In genomic region chr11:97545808-97546560, GRCm38 (mm10) we compare ENCODE assay signal across 8 mouse cellular contexts. TPM values are rescaled to one million over a fixed set of nuclear protein-coding genes. Genes with fewer than 3 reads are reported as not detected.
DNase-seq lines count a peak whose midpoint lies in the region; ATAC-seq and TF ChIP-seq lines count a peak whose summit lies in the region.

No protein-coding gene starts in this region.

- in situ Hi-C loops in CH12.LX (cut with MboI; ENCODE audit: low pct_ligation_motif_present, low pct_unique_long_range_greater_than_20kb, low sequenced_read_pairs), result no loop called here

- TF ChIP-seq CTCF in heart, adult 2 months (IDR thresholded peaks at IDR 0.05), result no peak
- no peak for TF ChIP-seq CTCF in CH12.LX (conservative IDR thresholded peaks at IDR 0.05 in 1 of 2, IDR thresholded peaks at IDR 0.05 in 1 of 2; ENCODE audit: low read depth in 2 of 2, low read length in 2 of 2)
- TF ChIP-seq CTCF in liver, embryonic 14.5 days (IDR thresholded peaks at IDR 0.05; ENCODE audit: low read depth), result no peak

- H3K9ac ChIP-seq in heart, embryonic 12.5 days, result peak overlapping the region; percentile 73
- no peak overlapping the region for H3K9ac ChIP-seq in heart, adult 2 months (ENCODE audit: low read depth, low read length)
- H3K9ac ChIP-seq in CH12.LX (ENCODE audit: insufficient read depth, low read depth), result no peak overlapping the region
- H3K9ac ChIP-seq in forebrain, embryonic 11.5 days (ENCODE audit: low read length), result peak overlapping the region; percentile 68
- no peak overlapping the region for H3K9ac ChIP-seq in liver, embryonic 14.5 days (replicated peaks)

- intact Hi-C loops in heart, adult 2 months (cut with DNase I), result no loop called here

- dilution Hi-C loops in CH12.LX (cut with MboI; ENCODE audit: extremely low pct_ligation_motif_present, extremely low pct_unique_long_range_greater_than_20kb, low sequenced_read_pairs), result no loop called here

- no peaks in the 10 kb centered on the region for H3K9me3 ChIP-seq in heart, embryonic 12.5 days (replicated peaks)
- H3K9me3 ChIP-seq in CH12.LX (replicated peaks; ENCODE audit: low read length), result peaks cover 3% of the 10 kb centered on the region
- H3K9me3 ChIP-seq in forebrain, embryonic 11.5 days (ENCODE audit: control insufficient read depth, low read length), result no peaks in the 10 kb centered on the region
- H3K9me3 ChIP-seq in liver, embryonic 14.5 days (ENCODE audit: control insufficient read depth, low read length), result no peaks in the 10 kb centered on the region

- H3K27me3 ChIP-seq in heart, embryonic 12.5 days (replicated peaks), result peaks cover 100% of the 10 kb centered on the region
- H3K27me3 ChIP-seq in heart, adult 2 months (ENCODE audit: control insufficient read depth, insufficient read depth, low read length), result peaks cover 20% of the 10 kb centered on the region
- H3K27me3 ChIP-seq in CH12.LX (replicated peaks), result peaks cover 100% of the 10 kb centered on the region
- peaks cover 13% of the 10 kb centered on the region for H3K27me3 ChIP-seq in forebrain, embryonic 11.5 days (ENCODE audit: control insufficient read depth, insufficient read depth, low read length)
- H3K27me3 ChIP-seq in liver, embryonic 14.5 days (ENCODE audit: control insufficient read depth, insufficient read depth, low read length), result peaks cover 61% of the 10 kb centered on the region

- peak overlapping the region; percentile 100 for H3K4me2 ChIP-seq in heart, embryonic 12.5 days
- H3K4me2 ChIP-seq in CH12.LX (ENCODE audit: insufficient read depth, low read depth, poor library complexity, severe bottlenecking), result peak overlapping the region; percentile 81
- peak overlapping the region; percentile 100 for H3K4me2 ChIP-seq in forebrain, embryonic 11.5 days (ENCODE audit: low read depth, low read length, severe bottlenecking)
- peak overlapping the region; percentile 57 for H3K4me2 ChIP-seq in liver, embryonic 14.5 days (ENCODE audit: low read depth)

- H3K36me3 ChIP-seq in heart, embryonic 12.5 days, result no peaks in the 10 kb centered on the region
- H3K36me3 ChIP-seq in heart, adult 2 months (ENCODE audit: control insufficient read depth, insufficient read depth, low read length), result no peaks in the 10 kb centered on the region
- H3K36me3 ChIP-seq in CH12.LX (replicated peaks in 1 of 2; ENCODE audit: control insufficient read depth in 1 of 2, insufficient read depth in 1 of 2, low read length in 1 of 2), result no peaks in the 10 kb centered on the region
- no peaks in the 10 kb centered on the region for H3K36me3 ChIP-seq in forebrain, embryonic 11.5 days (ENCODE audit: control insufficient read depth, insufficient read depth, low read length)
- no peaks in the 10 kb centered on the region for H3K36me3 ChIP-seq in liver, embryonic 14.5 days (replicated peaks; ENCODE audit: control insufficient read depth, insufficient read depth, low read depth)

- no peak for TF ChIP-seq POLR2A in heart, adult 2 months (IDR thresholded peaks at IDR 0.05; ENCODE audit: insufficient read depth, low read depth, low read length)
- TF ChIP-seq POLR2A in CH12.LX (IDR thresholded peaks at IDR 0.05; ENCODE audit: low read depth, low read length), result no peak

- H3K79me2 ChIP-seq in heart, adult 2 months (replicated peaks; ENCODE audit: control insufficient read depth, insufficient read depth, low read length), result no peaks in the 10 kb centered on the region
- no peaks in the 10 kb centered on the region for H3K79me2 ChIP-seq in CH12.LX (replicated peaks; ENCODE audit: control insufficient read depth, extremely low read depth, insufficient read depth, poor library complexity, severe bottlenecking)

- no peak for TF ChIP-seq RAD21 in CH12.LX (IDR thresholded peaks at IDR 0.05; ENCODE audit: low read depth, low read length)

- H3K27ac ChIP-seq in heart, embryonic 12.5 days (ENCODE audit: poor library complexity, severe bottlenecking), result no peak overlapping the region
- H3K27ac ChIP-seq in heart, adult 2 months, result no peak overlapping the region
- H3K27ac ChIP-seq in CH12.LX (ENCODE audit: insufficient read depth, low read depth), result no peak overlapping the region
- no peak overlapping the region for H3K27ac ChIP-seq in forebrain, embryonic 11.5 days (ENCODE audit: low read depth, low read length)
- H3K27ac ChIP-seq in liver, embryonic 14.5 days, result no peak overlapping the region

- no peak for DNase-seq in heart, adult 2 months
- DNase-seq in CH12.LX (ENCODE audit: extremely low read depth), result no peak
- no peak for DNase-seq in forebrain, embryonic 11.5 days (ENCODE audit: low spot score)
- no peak for DNase-seq in liver, embryonic 14.5 days (ENCODE audit: low read depth in 3 of 3, low spot score in 3 of 3)
- DNase-seq in embryo, embryonic 11 days, result no peak
- no peak for DNase-seq in left cerebral cortex, adult 18-20 months (ENCODE audit: low spot score in 2 of 2)
- DNase-seq in spleen, postnatal 14 days (ENCODE audit: low spot score in 2 of 2), result no peak

- no peak for ATAC-seq in heart, embryonic 12.5 days (ENCODE audit: insufficient number of reproducible peaks, low FRiP score)
- peak; percentile 8; the same call in 1 of the 2 replicates for ATAC-seq in forebrain, embryonic 11.5 days (replicated peaks; ENCODE audit: low FRiP score)
- ATAC-seq in liver, embryonic 14.5 days (ENCODE audit: insufficient read depth), result no peak

- H3K4me3 ChIP-seq in heart, embryonic 12.5 days, result peak overlapping the region; percentile 69
- H3K4me3 ChIP-seq in heart, adult 2 months, result no peak overlapping the region; the same call in 1 of the 2 replicates
- H3K4me3 ChIP-seq in CH12.LX (replicated peaks in 1 of 3; ENCODE audit: low read depth in 2 of 3, low read length in 2 of 3, poor library complexity in 1 of 3), result peak overlapping the region in 1 of 3 experiments; percentile 36
- H3K4me3 ChIP-seq in forebrain, embryonic 11.5 days (ENCODE audit: low read depth, low read length), result peak overlapping the region; percentile 54
- H3K4me3 ChIP-seq in liver, embryonic 14.5 days (ENCODE audit: insufficient read depth in 1 of 2, low read depth in 2 of 2, low read length in 2 of 2), result peak overlapping the region in 1 of 2 experiments; percentile 39; a peak in 1 of 4 replicates

- WGBS in heart, embryonic 12.5 days, result 5% methylated on average over 26 of the region's 26 CpGs
- WGBS in heart, adult 2 months, result 8% methylated on average over 26 of the region's 26 CpGs
- WGBS in forebrain, embryonic 11.5 days, result 2% methylated on average over 26 of the region's 26 CpGs
- WGBS in liver, embryonic 14.5 days (ENCODE audit: insufficient replicate concordance), result 3% methylated on average over 26 of the region's 26 CpGs

- peaks cover 13% of the 10 kb centered on the region for H3K4me1 ChIP-seq in heart, embryonic 12.5 days (replicated peaks)
- no peaks in the 10 kb centered on the region for H3K4me1 ChIP-seq in heart, adult 2 months (ENCODE audit: control insufficient read depth, insufficient read depth, low read length)
- H3K4me1 ChIP-seq in CH12.LX (ENCODE audit: control insufficient read depth in 1 of 2, insufficient read depth in 2 of 2), result peaks cover 5 to 9% of the 10 kb centered on the region in 2 experiments
- H3K4me1 ChIP-seq in forebrain, embryonic 11.5 days (replicated peaks; ENCODE audit: control insufficient read depth, insufficient read depth, low read length), result peaks cover 11% of the 10 kb centered on the region
- no peaks in the 10 kb centered on the region for H3K4me1 ChIP-seq in liver, embryonic 14.5 days (replicated peaks; ENCODE audit: control insufficient read depth in 2 of 2, insufficient read depth in 2 of 2, low read length in 1 of 2)

- TF ChIP-seq EP300 in heart, adult 2 months (IDR thresholded peaks at IDR 0.05; ENCODE audit: insufficient read depth, low read depth, low read length), result no peak
- TF ChIP-seq EP300 in CH12.LX (IDR thresholded peaks at IDR 0.05; ENCODE audit: low read length), result no peak
- TF ChIP-seq EP300 in liver, embryonic 14.5 days (IDR thresholded peaks at IDR 0.05; ENCODE audit: low read depth), result no peak

TF ChIP-seq in CH12.LX, 34 proteins besides CTCF, POLR2A, EP300 and RAD21 (continues in another document):
- no peak for TF ChIP-seq ZC3H11A (IDR thresholded peaks at IDR 0.05; ENCODE audit: low read depth, low read length)
- no peak for TF ChIP-seq SIN3A (IDR thresholded peaks at IDR 0.05; ENCODE audit: low read length)
- no peak for TF ChIP-seq PAX5 (IDR thresholded peaks at IDR 0.05; ENCODE audit: low read length)
- no peak for TF ChIP-seq JUN (IDR thresholded peaks at IDR 0.05; ENCODE audit: insufficient read depth, low read depth, low read length)
- TF ChIP-seq MEF2A (IDR thresholded peaks at IDR 0.05; ENCODE audit: borderline replicate concordance, low read depth, low read length), result no peak
- no peak for TF ChIP-seq E2F4 (IDR thresholded peaks at IDR 0.05; ENCODE audit: insufficient replicate concordance, low read depth, low read length)
- no peak for TF ChIP-seq MAZ (IDR thresholded peaks at IDR 0.05; ENCODE audit: low read depth, low read length)
- TF ChIP-seq BHLHE40 (IDR thresholded peaks at IDR 0.05; ENCODE audit: low read depth, low read length), result no peak
- no peak for TF ChIP-seq RCOR1 (conservative IDR thresholded peaks at IDR 0.05; ENCODE audit: low read depth, low read length)
- no peak for TF ChIP-seq ELF1 (IDR thresholded peaks at IDR 0.05; ENCODE audit: low read depth, low read length)

RNA-seq across cellular contexts. Expression of gene Srcin1, which starts 30.0 kb away (rescaled TPM):
- 0.09 TPM in 1 of 2 replicates, not detected in the other for polyA plus RNA-seq in heart, embryonic 12.5 days (2016; fragmentation: Nextera tagmentation; extraction: Ambion mirVana)
- under 1 TPM; 0.13 to 0.36 TPM for total RNA-seq in heart, adult 2 months (2021)
- polyA plus RNA-seq in heart, adult 2 months (2012; rRNA removed), result 0.26 and 0.31 TPM in 2 replicates
- 0.08 TPM in 2 replicates for total RNA-seq in CH12.LX (2012; rRNA removed)
- not detected in 2 replicates for total RNA-seq in CH12.LX (2014; rRNA removed)
- polyA plus RNA-seq in CH12.LX (2012; ENCODE audit: insufficient read length, low read depth), result 0.09 and 0.12 TPM in 2 replicates
- 3.2 and 3.7 TPM in 2 replicates for polyA plus RNA-seq in forebrain, embryonic 11.5 days (2014; fragmentation: Nextera tagmentation; extraction: Ambion mirVana)
- polyA plus RNA-seq in liver, embryonic 14.5 days (2012; rRNA removed), result 0.04 and 0.06 TPM in 2 replicates
- not detected in 2 replicates for polyA plus RNA-seq in liver, embryonic 14.5 days (2014; fragmentation: Nextera tagmentation; extraction: Ambion mirVana)
- total RNA-seq in left cerebral cortex, adult 18-20 months (2021), result 100 to 1,000 TPM; 246 to 287 TPM

RNA-seq across cellular contexts. Expression of gene 4933428G20Rik, which starts 45.8 kb away (rescaled TPM):
- polyA plus RNA-seq in heart, embryonic 12.5 days (2016; fragmentation: Nextera tagmentation; extraction: Ambion mirVana), result 0.90 and 1.00 TPM in 2 replicates
- total RNA-seq in heart, adult 2 months (2021), result not detected
- polyA plus RNA-seq in heart, adult 2 months (2012; rRNA removed), result not detected in 2 replicates
- 0.17 TPM in 1 of 2 replicates, not detected in the other for total RNA-seq in CH12.LX (2012; rRNA removed)
- total RNA-seq in CH12.LX (2014; rRNA removed), result not detected in 2 replicates
- 0.30 and 0.50 TPM in 2 replicates for polyA plus RNA-seq in CH12.LX (2012; ENCODE audit: insufficient read length, low read depth)
- 0.17 TPM in 1 of 2 replicates, not detected in the other for polyA plus RNA-seq in forebrain, embryonic 11.5 days (2014; fragmentation: Nextera tagmentation; extraction: Ambion mirVana)
- 0.02 TPM in 1 of 2 replicates, not detected in the other for polyA plus RNA-seq in liver, embryonic 14.5 days (2012; rRNA removed)
- not detected in 2 replicates for polyA plus RNA-seq in liver, embryonic 14.5 days (2014; fragmentation: Nextera tagmentation; extraction: Ambion mirVana)
- not detected for total RNA-seq in left cerebral cortex, adult 18-20 months (2021)

Comparison
In these comparisons a context has a peak if more than half of its experiments do, and no peak if none do; other contexts are left out.
1. H3K9ac ChIP-seq: peak in heart, embryonic 12.5 days (single experiment) and forebrain, embryonic 11.5 days (single experiment); none in heart, adult 2 months (single experiment), CH12.LX (single experiment) and liver, embryonic 14.5 days (single experiment).
2. Peak in every context shown above with its lines, with median percentiles within 50 percentile points of each other: H3K4me2 ChIP-seq.